23 mouse cellular contexts compared by ENCODE assay signal in genomic region chr13:31254016-31254415, GRCm38 (mm10).
"Had no signal": no experiment of that assay in that cellular context is flagged by ENCODE, and none has a peak within 500 bp of the region (broad histone marks: within the 10 kb centered on the region; RNA-seq: fewer than 3 reads in every experiment).

No protein-coding gene starts in this region.

- H3K9me3 ChIP-seq: heart, embryonic 10.5 days; heart, embryonic 12.5 days; hindbrain, embryonic 13.5 days; hindbrain, embryonic 15.5 days; kidney, embryonic 15.5 days; limb, embryonic 13.5 days; limb, embryonic 15.5 days had no signal

- DNase-seq: forebrain, postnatal 0 days; gastrocnemius, postnatal 14 days; gastrocnemius, postnatal 36 days; heart, adult 18-20 months; heart, postnatal 10 days; heart, postnatal 36 days; kidney, adult 11 months; kidney, adult 2 months; kidney, adult 9 months; kidney, postnatal 14 days; kidney, postnatal 36 days; left cerebral cortex, postnatal 4 days had no signal

- H3K36me3 ChIP-seq: heart, embryonic 10.5 days; heart, embryonic 12.5 days; hindbrain, embryonic 13.5 days; hindbrain, embryonic 15.5 days; kidney, embryonic 15.5 days; limb, embryonic 13.5 days; limb, embryonic 15.5 days had no signal

- H3K4me2 ChIP-seq: heart, embryonic 12.5 days; hindbrain, embryonic 13.5 days; hindbrain, embryonic 15.5 days; kidney, embryonic 15.5 days; limb, embryonic 13.5 days; limb, embryonic 15.5 days had no signal

- H3K27me3 ChIP-seq: heart, embryonic 12.5 days; hindbrain, embryonic 13.5 days; hindbrain, embryonic 15.5 days; kidney, embryonic 15.5 days; limb, embryonic 13.5 days; limb, embryonic 15.5 days had no signal

- H3K4me1 ChIP-seq: heart, embryonic 10.5 days; heart, embryonic 12.5 days; hindbrain, embryonic 13.5 days; hindbrain, embryonic 15.5 days; kidney, embryonic 15.5 days; limb, embryonic 13.5 days; limb, embryonic 15.5 days had no signal

- H3K9ac ChIP-seq: forebrain, postnatal 0 days; heart, embryonic 12.5 days; hindbrain, embryonic 13.5 days; hindbrain, embryonic 15.5 days; kidney, embryonic 15.5 days; limb, embryonic 13.5 days; limb, embryonic 15.5 days had no signal

- H3K27ac ChIP-seq: heart, embryonic 10.5 days; hindbrain, embryonic 13.5 days; hindbrain, embryonic 15.5 days; hindbrain, postnatal 0 days; kidney, embryonic 15.5 days; kidney, postnatal 0 days; left cerebral cortex, adult 2 months; limb, embryonic 13.5 days; limb, embryonic 15.5 days had no signal

- H3K4me3 ChIP-seq: heart, embryonic 10.5 days; heart, embryonic 12.5 days; hindbrain, embryonic 13.5 days; hindbrain, embryonic 15.5 days; kidney, embryonic 15.5 days; left cerebral cortex, adult 2 months; limb, embryonic 13.5 days; limb, embryonic 15.5 days had no signal

- ATAC-seq: forebrain, postnatal 0 days; hindbrain, postnatal 0 days; intestine, embryonic 16.5 days had no signal
